Mouse (Mus musculus) adipocyte (in vitro differentiated cells): ENCODE data around the gene Il1rapl2.

ENCODE experiments used
- DNase-seq: peaks from one replicate; pipeline ENCODE4 v3.0.0-alpha.2; 2016; ENCODE audit warnings: low spot score

Il1rapl2 gene

GRCm38 (mm10) chrX:137570321-137571195 is at the start of gene Il1rapl2:
Gene Il1rapl2 (plus strand): TSS chrX:137570608.
- no peak for DNase-seq

- no peak for DNase-seq
These were observed 22.1 kb upstream of the Il1rapl2 start for GRCm38 (mm10) chrX:137548348-137548747.

GRCm38 (mm10) chrX:137569472-137570188 is 778 bp upstream of the Il1rapl2 start:
- no peak for DNase-seq

GRCm38 (mm10) chrX:137582656-137583055 is 12.2 kb downstream of the Il1rapl2 start:
- DNase-seq: no peak

- no peak for DNase-seq
These were observed 50.3 kb downstream of the Il1rapl2 start for GRCm38 (mm10) chrX:137620697-137621096.

GRCm38 (mm10) chrX:137667011-137667410 is 96.6 kb downstream of the Il1rapl2 start:
- peak; percentile 7 for DNase-seq

GRCm38 (mm10) chrX:137687974-137688373 is 117.6 kb downstream of the Il1rapl2 start:
- no peak for DNase-seq

- DNase-seq: no peak
These were observed 129.6 kb downstream of the Il1rapl2 start for GRCm38 (mm10) chrX:137700006-137700405.

- no peak for DNase-seq
These were observed 185.1 kb downstream of the Il1rapl2 start for GRCm38 (mm10) chrX:137755537-137755936.

- no peak for DNase-seq
These were observed 235.2 kb downstream of the Il1rapl2 start for GRCm38 (mm10) chrX:137805484-137806200.

GRCm38 (mm10) chrX:137806231-137807114 is 236.1 kb downstream of the Il1rapl2 start:
- no peak for DNase-seq

GRCm38 (mm10) chrX:137809526-137809925 is 239.1 kb downstream of the Il1rapl2 start:
- DNase-seq: no peak

- no peak for DNase-seq
These were observed 241.7 kb downstream of the Il1rapl2 start for GRCm38 (mm10) chrX:137812151-137812550.

- DNase-seq: no peak
These were observed 278.5 kb downstream of the Il1rapl2 start for GRCm38 (mm10) chrX:137848936-137849335.

- DNase-seq: no peak
These were observed 353.1 kb downstream of the Il1rapl2 start for GRCm38 (mm10) chrX:137923490-137923889.

- DNase-seq: no peak
These were observed 356.4 kb downstream of the Il1rapl2 start for GRCm38 (mm10) chrX:137926835-137927234.

GRCm38 (mm10) chrX:137947741-137948140 is 377.3 kb downstream of the Il1rapl2 start:
- DNase-seq: no peak

- no peak for DNase-seq
These were observed 400.9 kb downstream of the Il1rapl2 start for GRCm38 (mm10) chrX:137971306-137971705.

- DNase-seq: no peak
These were observed 472.7 kb downstream of the Il1rapl2 start for GRCm38 (mm10) chrX:138043113-138043512.

GRCm38 (mm10) chrX:138103954-138104353 is 533.5 kb downstream of the Il1rapl2 start:
- DNase-seq: no peak

GRCm38 (mm10) chrX:138104668-138105067 is 534.3 kb downstream of the Il1rapl2 start:
- DNase-seq: no peak
